Mouse (Mus musculus): ENCODE results near the gene Oxsm.

The Oxsm gene

GRCm38 (mm10) chr14:16249171-16249874 lies at the start of gene Oxsm, which contains the start of gene Ngly1:
Gene Oxsm, minus strand, starts transcription at chr14:16249808.
Gene Ngly1, plus strand, starts transcription at chr14:16249280.
- no peak for DNase-seq (ENCODE audit: low read depth, low spot score)

DNA sequence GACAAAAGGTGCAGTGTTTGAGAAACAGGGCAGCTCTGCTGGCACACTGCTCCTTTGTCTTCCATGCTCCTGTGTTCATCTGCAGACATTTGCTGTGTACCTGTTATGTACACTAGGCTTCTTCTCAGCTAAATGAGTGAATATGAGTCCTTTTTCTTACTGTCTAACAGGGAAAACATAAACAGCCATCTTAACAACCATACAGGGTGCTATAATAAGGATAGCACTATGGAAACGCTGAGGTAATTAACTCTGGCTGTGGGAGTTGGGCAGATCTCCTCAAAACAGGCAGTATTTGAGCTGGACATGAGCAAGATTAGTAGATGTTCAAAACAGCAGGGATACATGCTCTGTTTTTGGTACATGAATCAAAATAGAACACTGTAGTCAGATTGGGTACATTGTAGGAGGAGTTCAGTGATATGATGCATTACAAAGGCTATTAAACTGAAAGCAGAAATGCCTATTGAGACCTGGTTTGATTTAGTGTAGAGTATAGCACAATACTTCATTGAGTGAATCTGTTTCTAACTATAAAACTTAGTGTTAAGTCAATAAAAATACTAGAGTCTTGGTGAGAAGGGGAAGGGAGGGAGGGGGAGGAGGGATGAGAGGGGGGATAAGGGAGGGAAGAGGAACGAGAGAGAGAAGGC lies 47.3 kb upstream of the Oxsm start:
- DNase-seq (ENCODE audit: low read depth, low spot score) = no peak

- no peak for DNase-seq (ENCODE audit: low read depth, low spot score)
Measured at GRCm38 (mm10) chr14:16293921-16294320, 44.3 kb upstream of the Oxsm start.

DNA sequence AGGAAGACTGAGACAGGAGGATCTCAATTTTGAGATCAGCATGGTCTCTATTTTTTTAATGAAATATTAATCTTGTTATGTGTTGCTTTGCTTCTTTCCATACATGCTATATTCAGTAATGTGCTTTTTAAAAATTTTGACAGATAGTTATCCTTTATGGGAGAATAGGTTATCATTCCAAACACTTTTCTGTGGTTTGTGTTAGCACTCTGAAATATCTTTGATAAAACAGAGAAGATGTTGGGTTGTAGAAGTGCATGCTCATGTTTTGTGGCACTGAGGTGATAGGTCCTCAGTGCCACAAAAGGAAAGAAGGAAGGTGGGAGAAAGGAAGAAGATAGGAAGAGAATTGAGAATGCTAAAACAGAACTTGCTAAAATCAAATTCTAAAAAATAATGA lies 43.4 kb upstream of the Oxsm start:
- no peak for DNase-seq (ENCODE audit: low read depth, low spot score)

DNA sequence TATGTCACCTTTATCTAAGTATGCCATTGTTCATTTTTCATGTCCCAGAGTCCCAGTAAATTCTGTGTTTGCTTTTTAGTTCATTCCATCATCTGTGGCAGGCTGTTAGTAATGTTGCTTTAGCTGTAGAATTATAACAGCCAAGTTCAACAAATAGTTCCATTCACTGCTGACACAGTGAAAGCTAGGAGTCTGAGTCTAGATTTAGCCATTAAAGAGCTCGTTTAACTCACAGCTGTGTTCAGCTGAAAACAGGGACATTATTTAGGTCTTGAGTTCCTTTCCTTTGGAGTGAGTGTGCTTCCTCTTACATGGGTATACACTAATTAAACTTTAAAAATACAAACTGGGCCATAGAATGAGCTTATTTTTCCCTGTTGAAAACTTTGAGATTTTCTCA lies 42.8 kb upstream of the Oxsm start:
- DNase-seq (ENCODE audit: low read depth, low spot score) = no peak

GRCm38 (mm10) chr14:16283966-16284365 lies 34.4 kb upstream of the Oxsm start:
- no peak for DNase-seq (ENCODE audit: low read depth, low spot score)

DNA sequence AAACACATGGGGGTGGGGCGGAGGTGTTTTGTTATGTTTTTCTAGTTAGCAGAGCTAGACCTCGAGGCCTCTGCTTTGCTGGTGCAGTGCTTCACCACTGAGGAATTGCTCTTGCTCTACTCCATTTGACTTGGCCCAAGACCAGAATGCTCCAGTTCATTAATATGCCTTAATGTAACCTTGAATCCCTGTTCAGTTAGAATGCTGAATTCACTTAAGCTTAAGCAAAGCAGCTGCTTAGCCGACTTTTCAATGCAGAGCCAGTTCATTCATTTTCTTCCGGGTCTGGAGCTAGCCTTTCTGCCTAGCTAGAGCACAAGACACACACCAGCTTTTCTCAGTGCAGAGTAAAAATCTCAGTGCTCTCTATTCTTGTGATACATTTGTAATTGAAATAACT lies 29.6 kb upstream of the Oxsm start:
- DNase-seq (ENCODE audit: low read depth, low spot score) = no peak

GRCm38 (mm10) chr14:16273677-16274076 lies 24.1 kb upstream of the Oxsm start:
- no peak for DNase-seq (ENCODE audit: low read depth, low spot score)

DNA sequence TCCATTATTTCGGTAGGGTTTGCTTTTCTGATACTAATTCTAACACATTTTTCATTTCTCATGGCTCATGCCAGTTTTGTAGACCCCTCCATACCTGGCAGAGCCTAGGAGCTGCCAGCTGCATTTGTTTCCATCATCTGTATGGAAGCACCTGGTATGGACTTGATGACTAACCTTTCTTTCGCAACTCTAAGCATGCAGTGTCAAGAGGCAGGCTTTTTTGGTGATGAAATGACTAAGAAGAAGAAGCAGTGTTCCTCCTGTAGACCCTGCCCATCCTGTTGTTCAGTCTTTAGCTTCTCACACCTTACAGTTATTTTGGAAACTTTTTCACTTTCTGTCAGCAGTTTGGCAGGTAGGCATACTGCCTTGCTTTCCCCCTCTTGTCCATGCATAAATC lies 20.2 kb upstream of the Oxsm start:
- DNase-seq (ENCODE audit: low read depth, low spot score) = no peak

DNA sequence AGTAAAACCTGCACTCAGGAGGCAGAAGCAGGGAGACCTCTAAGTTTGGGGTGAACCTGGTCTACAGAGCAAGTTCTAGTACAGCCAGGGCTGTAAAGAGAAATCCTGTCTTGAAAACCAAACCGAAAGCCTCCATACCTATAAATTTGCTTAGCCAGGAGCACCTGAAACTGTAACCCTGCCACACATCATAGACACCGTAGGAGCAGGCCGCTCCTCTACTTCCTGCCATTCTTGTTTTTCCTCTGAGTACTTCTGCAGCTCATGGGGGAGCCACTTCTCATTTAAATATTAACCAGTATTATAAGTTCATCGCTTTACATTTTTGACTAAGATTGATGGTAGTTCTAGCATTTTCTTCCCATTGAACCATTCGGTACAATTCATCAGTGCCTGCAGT lies 17.4 kb upstream of the Oxsm start:
- no peak for DNase-seq (ENCODE audit: low read depth, low spot score)

DNA sequence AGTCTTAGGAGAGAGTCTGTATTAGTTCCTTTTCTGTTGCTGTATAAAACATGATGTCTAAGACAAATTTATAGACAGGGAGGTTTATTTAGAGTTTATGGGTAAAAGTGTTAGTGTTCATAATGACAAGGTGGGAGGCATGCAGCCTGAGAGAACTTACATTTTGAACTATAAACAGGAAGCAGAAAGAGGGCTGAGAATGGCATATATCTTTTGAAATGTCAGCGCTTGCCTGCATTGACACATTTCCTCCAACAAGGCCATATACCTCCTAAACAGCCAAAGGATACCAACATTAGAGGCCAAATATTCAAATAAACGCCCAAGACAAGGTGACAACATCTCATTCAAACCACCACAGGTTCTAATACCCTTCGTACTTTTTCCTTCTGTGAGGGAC lies 12.3 kb upstream of the Oxsm start:
- no peak for DNase-seq (ENCODE audit: low read depth, low spot score)

GRCm38 (mm10) chr14:16260541-16260940 lies 10.9 kb upstream of the Oxsm start:
- DNase-seq (ENCODE audit: low read depth, low spot score) = no peak

DNA sequence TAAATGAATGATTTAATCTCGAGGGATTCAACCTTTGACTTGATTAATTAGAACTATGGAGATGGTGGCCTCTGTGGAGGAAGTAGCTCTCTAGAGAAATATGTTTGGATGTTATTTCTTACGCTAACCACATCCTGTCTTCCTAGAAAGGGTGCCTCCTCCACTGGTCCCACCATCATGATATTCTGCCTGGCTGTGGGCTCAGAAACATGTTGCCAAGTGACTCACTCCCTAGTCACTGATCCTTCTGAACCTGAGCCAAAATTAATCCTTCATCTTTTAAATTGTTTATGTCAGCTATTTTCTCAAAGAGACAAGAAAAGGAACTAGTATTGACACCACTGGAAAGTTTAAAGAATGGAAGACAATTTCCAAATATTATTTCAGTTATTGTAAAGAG lies 6.6 kb upstream of the Oxsm start:
- DNase-seq (ENCODE audit: low read depth, low spot score) = no peak

DNA sequence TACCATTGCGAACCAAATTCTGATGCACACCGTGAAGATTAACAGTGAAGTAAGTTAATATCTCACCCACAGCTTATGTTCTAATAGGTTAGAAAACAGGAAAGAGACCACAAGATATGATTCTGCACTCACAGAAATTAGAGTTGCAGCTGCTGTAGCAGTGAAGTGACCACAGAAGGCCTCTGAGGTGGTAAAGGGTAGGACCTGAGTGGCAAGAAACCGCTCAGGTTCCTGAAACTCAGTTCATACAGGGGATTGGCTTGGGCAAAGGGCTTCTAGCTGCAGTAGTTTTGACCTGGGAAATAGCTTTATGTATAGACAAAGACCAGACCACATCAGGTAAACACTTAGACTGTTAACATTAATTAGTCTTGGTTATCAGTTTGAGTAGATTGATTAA lies 6.1 kb upstream of the Oxsm start:
- DNase-seq (ENCODE audit: low read depth, low spot score) = no peak

- no peak for DNase-seq (ENCODE audit: low read depth, low spot score)
Measured at GRCm38 (mm10) chr14:16250099-16250498, 491 bp upstream of the Oxsm start.

DNA sequence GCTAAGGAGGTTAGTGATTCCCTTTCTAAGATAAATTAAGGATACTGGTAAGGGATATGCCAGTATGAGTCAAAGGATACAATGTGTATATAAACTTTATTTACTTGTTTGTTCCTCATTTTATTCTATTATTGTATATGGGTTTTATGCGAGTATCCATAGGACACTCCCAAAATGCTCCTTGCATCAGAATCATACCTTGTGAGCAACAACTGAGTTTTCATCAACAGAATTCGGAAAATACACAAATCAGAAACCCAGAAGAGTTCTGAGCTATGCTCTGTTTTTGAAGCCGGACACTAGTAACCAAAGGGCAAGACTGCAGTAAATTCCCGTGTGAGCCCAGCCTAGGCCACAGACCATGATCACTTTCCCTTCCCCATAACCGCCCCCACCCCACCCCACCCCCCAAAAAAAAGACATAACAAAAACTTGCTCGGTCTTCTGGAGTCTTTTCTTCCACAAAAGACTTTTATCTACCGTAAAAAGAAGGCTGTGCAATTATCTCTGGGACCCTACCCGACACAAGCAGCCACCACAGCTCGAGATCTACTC lies 928 bp downstream of the Oxsm start:
- no peak for DNase-seq (ENCODE audit: low read depth, low spot score)

DNA sequence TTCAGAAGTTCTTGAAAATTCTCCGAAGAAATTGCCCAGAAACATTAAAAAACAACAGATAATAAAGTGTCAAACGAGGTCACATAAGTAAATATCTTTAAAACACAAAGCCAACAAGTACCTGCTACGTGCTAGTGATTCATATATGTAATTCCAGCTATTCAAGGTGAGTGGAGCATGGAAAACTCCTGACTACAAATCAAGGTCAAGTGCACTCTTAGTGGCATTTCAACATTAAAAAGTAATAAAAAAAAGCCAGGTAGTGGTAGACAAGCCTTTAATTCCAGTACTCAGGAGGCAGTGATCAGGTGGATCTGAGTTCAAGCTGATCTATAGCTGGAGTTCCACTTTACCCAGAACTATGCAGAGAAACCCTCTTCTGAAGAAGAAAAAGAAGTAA lies 1.5 kb downstream of the Oxsm start:
- no peak for DNase-seq (ENCODE audit: low read depth, low spot score)

- DNase-seq (ENCODE audit: low read depth, low spot score) = no peak
Measured at GRCm38 (mm10) chr14:16246340-16246912, 3.2 kb downstream of the Oxsm start.

- DNase-seq (ENCODE audit: low read depth, low spot score) = no peak
Measured at GRCm38 (mm10) chr14:16245127-16245526, 4.5 kb downstream of the Oxsm start.

DNA sequence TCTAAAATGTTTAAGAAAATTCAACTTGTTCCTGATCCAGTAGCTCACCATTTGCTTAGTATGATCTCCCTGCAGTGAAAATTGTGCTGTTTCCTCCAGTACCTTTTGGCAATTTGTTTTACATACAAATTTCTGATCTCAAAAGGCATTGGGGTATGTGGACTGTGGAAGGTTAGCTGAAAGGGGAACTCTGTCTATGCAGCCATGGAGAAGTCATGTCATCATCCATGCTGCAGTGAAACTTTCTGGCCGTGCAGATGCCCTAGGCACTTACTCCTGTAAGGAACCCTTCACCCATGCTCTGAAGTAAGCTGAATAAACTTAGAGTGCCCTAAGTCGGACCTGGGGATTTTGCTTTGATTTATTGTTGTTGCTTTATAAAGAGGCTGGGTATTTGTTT lies 5.2 kb downstream of the Oxsm start:
- no peak for DNase-seq (ENCODE audit: low read depth, low spot score)

DNA sequence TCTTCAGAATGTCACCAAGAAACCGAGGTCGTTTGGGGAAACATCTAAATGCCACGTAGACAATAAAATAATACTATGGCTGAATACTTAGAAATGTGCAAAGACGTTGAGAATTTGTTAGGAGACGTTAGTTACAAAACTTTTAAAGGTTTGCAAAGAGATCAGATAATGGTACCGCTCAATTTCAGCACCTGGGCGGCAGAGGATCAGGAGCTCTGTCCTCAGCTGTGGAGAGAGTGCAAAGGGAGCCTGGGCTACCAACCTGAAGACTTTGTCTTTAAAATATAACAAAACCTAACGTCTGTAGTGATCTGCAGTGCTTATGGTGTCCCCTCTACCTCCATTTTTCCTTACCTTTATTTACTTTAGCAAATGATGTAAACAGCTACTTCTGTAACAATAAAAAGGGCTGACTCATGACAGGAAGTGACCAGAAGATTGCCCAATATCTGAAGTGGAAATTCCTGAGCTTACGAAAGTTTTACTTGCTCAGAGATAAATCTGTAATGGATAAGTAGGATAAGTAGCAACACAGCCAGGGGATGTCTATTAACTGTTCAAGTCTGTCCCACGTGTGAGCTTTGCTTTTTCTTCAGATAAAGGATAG lies 5.9 kb downstream of the Oxsm start:
- DNase-seq (ENCODE audit: low read depth, low spot score) = no peak

- DNase-seq (ENCODE audit: low read depth, low spot score) = no peak
Measured at GRCm38 (mm10) chr14:16242947-16243602, 6.5 kb downstream of the Oxsm start.

All from brain, embryonic 18.5 days (tissue).